Mouse (Mus musculus): Measurements from ENCODE around the gene Amacr. TPM values are rescaled to one million over a fixed set of nuclear protein-coding genes. Genes with fewer than 3 reads are reported as not detected.

Gene Amacr
- polyA plus RNA-seq, 1 experiment from 2014 or later: 10.0 TPM

- H3K9me3 ChIP-seq: no peaks in the 10 kb centered on the region
- no peaks in the 10 kb centered on the region for H3K4me1 ChIP-seq
- H3K9ac ChIP-seq: no peak within 1 kb of the TSS
- H3K4me2 ChIP-seq: no peak within 1 kb of the TSS
- H3K27me3 ChIP-seq: no peaks in the 10 kb centered on the region
- no peak within 1 kb of the TSS for H3K27ac ChIP-seq
- H3K36me3 ChIP-seq (replicated peaks): no peaks in the 10 kb centered on the region
- WGBS: 60% methylated on average over 7 of the region's 7 CpGs
- no peak for ATAC-seq (ENCODE audit: low FRiP score)
- H3K4me3 ChIP-seq (replicated peaks): no peak within 1 kb of the TSS
Measured at GRCm38 (mm10) chr15:11000421-11000820, 18.9 kb downstream of the Amacr start, which contains the start of gene Slc45a2. TSS of gene Slc45a2 (plus strand) at chr15:11000721.

GRCm38 (mm10) chr15:11003791-11004190 lies 22.2 kb downstream of the Amacr start:
- Histone ChIP-seq H3K4me3 (replicated peaks) (no peak overlapping the region), H3K27me3 (no peaks in the 10 kb centered on the region), H3K4me2 (no peak overlapping the region), H3K36me3 (replicated peaks) (no peaks in the 10 kb centered on the region), H3K9me3 (no peaks in the 10 kb centered on the region), H3K9ac (no peak overlapping the region), H3K4me1 (no peaks in the 10 kb centered on the region), H3K27ac (no peak overlapping the region)
- ATAC-seq (ENCODE audit: low FRiP score): no peak
- 93% methylated on average over 4 of the region's 4 CpGs for WGBS

GRCm38 (mm10) chr15:11004646-11005045 lies 23.1 kb downstream of the Amacr start:
- no peaks in the 10 kb centered on the region for H3K9me3 ChIP-seq
- no peaks in the 10 kb centered on the region for H3K4me1 ChIP-seq
- WGBS: 87% methylated on average over 6 of the region's 6 CpGs
- H3K4me2 ChIP-seq: no peak overlapping the region
- no peaks in the 10 kb centered on the region for H3K27me3 ChIP-seq
- H3K27ac ChIP-seq: no peak overlapping the region
- ATAC-seq (ENCODE audit: low FRiP score): no peak
- no peaks in the 10 kb centered on the region for H3K36me3 ChIP-seq (replicated peaks)
- H3K4me3 ChIP-seq (replicated peaks): no peak overlapping the region
- H3K9ac ChIP-seq: no peak overlapping the region

- Histone ChIP-seq H3K9ac (no peak overlapping the region), H3K9me3 (no peaks in the 10 kb centered on the region), H3K4me1 (no peaks in the 10 kb centered on the region), H3K36me3 (replicated peaks) (no peaks in the 10 kb centered on the region), H3K4me3 (replicated peaks) (no peak overlapping the region), H3K4me2 (no peak overlapping the region), H3K27ac (no peak overlapping the region), H3K27me3 (no peaks in the 10 kb centered on the region)
- ATAC-seq (ENCODE audit: low FRiP score): no peak
- 23% methylated on average over 5 of the region's 5 CpGs for WGBS
Measured at GRCm38 (mm10) chr15:11008756-11009155, 27.2 kb downstream of the Amacr start.

GRCm38 (mm10) chr15:11010976-11011548 lies 29.5 kb downstream of the Amacr start:
- H3K36me3 ChIP-seq (replicated peaks): no peaks in the 10 kb centered on the region
- H3K27ac ChIP-seq: no peak overlapping the region
- no peaks in the 10 kb centered on the region for H3K27me3 ChIP-seq
- H3K4me2 ChIP-seq: no peak overlapping the region
- no peaks in the 10 kb centered on the region for H3K9me3 ChIP-seq
- 95% methylated on average over 11 of the region's 11 CpGs for WGBS
- H3K4me3 ChIP-seq (replicated peaks): no peak overlapping the region
- ATAC-seq (ENCODE audit: low FRiP score): no peak
- H3K4me1 ChIP-seq: no peaks in the 10 kb centered on the region
- H3K9ac ChIP-seq: no peak overlapping the region

GRCm38 (mm10) chr15:11014931-11015330 lies 33.4 kb downstream of the Amacr start:
- Histone ChIP-seq H3K36me3 (replicated peaks) (no peaks in the 10 kb centered on the region), H3K9ac (no peak overlapping the region), H3K4me1 (no peaks in the 10 kb centered on the region), H3K9me3 (no peaks in the 10 kb centered on the region), H3K4me3 (replicated peaks) (no peak overlapping the region), H3K27ac (no peak overlapping the region), H3K4me2 (no peak overlapping the region), H3K27me3 (no peaks in the 10 kb centered on the region)
- WGBS: 37% methylated on average over 2 of the region's 2 CpGs
- ATAC-seq (ENCODE audit: low FRiP score): no peak

GRCm38 (mm10) chr15:11026801-11027561 lies 45.4 kb downstream of the Amacr start:
- WGBS: 74% methylated on average over 4 of the region's 4 CpGs
- no peak overlapping the region for H3K9ac ChIP-seq
- no peaks in the 10 kb centered on the region for H3K4me1 ChIP-seq
- H3K27me3 ChIP-seq: no peaks in the 10 kb centered on the region
- H3K27ac ChIP-seq: no peak overlapping the region
- no peaks in the 10 kb centered on the region for H3K36me3 ChIP-seq (replicated peaks)
- H3K4me3 ChIP-seq (replicated peaks): no peak overlapping the region
- ATAC-seq (ENCODE audit: low FRiP score): no peak
- no peaks in the 10 kb centered on the region for H3K9me3 ChIP-seq
- H3K4me2 ChIP-seq: no peak overlapping the region

GRCm38 (mm10) chr15:11030188-11030587 lies 48.6 kb downstream of the Amacr start:
- H3K4me2 ChIP-seq: no peak overlapping the region
- H3K4me1 ChIP-seq: no peaks in the 10 kb centered on the region
- no peaks in the 10 kb centered on the region for H3K36me3 ChIP-seq (replicated peaks)
- no peaks in the 10 kb centered on the region for H3K9me3 ChIP-seq
- H3K4me3 ChIP-seq (replicated peaks): no peak overlapping the region
- peaks cover 15% of the 10 kb centered on the region for H3K27me3 ChIP-seq
- no peak for ATAC-seq (ENCODE audit: low FRiP score)
- 78% methylated on average over 3 of the region's 3 CpGs for WGBS
- no peak overlapping the region for H3K27ac ChIP-seq
- no peak overlapping the region for H3K9ac ChIP-seq

- Histone ChIP-seq H3K27ac (no peak overlapping the region), H3K9ac (no peak overlapping the region), H3K4me1 (peaks cover 22% of the 10 kb centered on the region), H3K4me2 (peak overlapping the region; percentile 57), H3K27me3 (peaks cover 52% of the 10 kb centered on the region), H3K4me3 (replicated peaks) (peak overlapping the region; percentile 36), H3K36me3 (replicated peaks) (no peaks in the 10 kb centered on the region), H3K9me3 (no peaks in the 10 kb centered on the region)
- ATAC-seq (ENCODE audit: low FRiP score): no peak; the same call in 1 of the 2 replicates
- 4% methylated on average over 34 of the region's 34 CpGs for WGBS
Measured at GRCm38 (mm10) chr15:11035947-11036474, 54.5 kb downstream of the Amacr start.

GRCm38 (mm10) chr15:11036535-11037375 lies 55.2 kb downstream of the Amacr start:
- H3K4me3 ChIP-seq (replicated peaks): peak overlapping the region; percentile 36
- no peaks in the 10 kb centered on the region for H3K36me3 ChIP-seq (replicated peaks)
- no peaks in the 10 kb centered on the region for H3K9me3 ChIP-seq
- peak overlapping the region; percentile 29; the same call in 1 of the 2 replicates for H3K9ac ChIP-seq
- H3K27me3 ChIP-seq: peaks cover 52% of the 10 kb centered on the region
- H3K4me1 ChIP-seq: peaks cover 22% of the 10 kb centered on the region
- no peak overlapping the region for H3K27ac ChIP-seq
- ATAC-seq (ENCODE audit: low FRiP score): peak; percentile 43
- H3K4me2 ChIP-seq: peak overlapping the region; percentile 57
- 2% methylated on average over 49 of the region's 49 CpGs for WGBS

GRCm38 (mm10) chr15:11037376-11037695 lies 55.8 kb downstream of the Amacr start:
- H3K4me3 ChIP-seq (replicated peaks): peak overlapping the region; percentile 36
- no peaks in the 10 kb centered on the region for H3K36me3 ChIP-seq (replicated peaks)
- WGBS: 3% methylated on average over 8 of the region's 8 CpGs
- H3K9me3 ChIP-seq: no peaks in the 10 kb centered on the region
- no peak overlapping the region for H3K27ac ChIP-seq
- peaks cover 52% of the 10 kb centered on the region for H3K27me3 ChIP-seq
- H3K9ac ChIP-seq: peak overlapping the region; percentile 29; the same call in 1 of the 2 replicates
- peaks cover 22% of the 10 kb centered on the region for H3K4me1 ChIP-seq
- H3K4me2 ChIP-seq: peak overlapping the region; percentile 57
- ATAC-seq (ENCODE audit: low FRiP score): no peak

GRCm38 (mm10) chr15:11037711-11038110 lies 56.2 kb downstream of the Amacr start, which contains the start of gene Rxfp3:
TSS of gene Rxfp3 (minus strand) at chr15:11037991.
- peak within 1 kb of the TSS; percentile 29; the same call in 1 of the 2 replicates for H3K9ac ChIP-seq
- no peaks in the 10 kb centered on the region for H3K9me3 ChIP-seq
- H3K4me3 ChIP-seq (replicated peaks): peak within 1 kb of the TSS; percentile 36
- no peak for ATAC-seq (ENCODE audit: low FRiP score)
- H3K4me1 ChIP-seq: peaks cover 22% of the 10 kb centered on the region
- H3K27me3 ChIP-seq: peaks cover 52% of the 10 kb centered on the region
- H3K27ac ChIP-seq: no peak within 1 kb of the TSS
- no peaks in the 10 kb centered on the region for H3K36me3 ChIP-seq (replicated peaks)
- 2% methylated on average over 16 of the region's 16 CpGs for WGBS
- H3K4me2 ChIP-seq: peak within 1 kb of the TSS; percentile 57
